Mouse (Mus musculus) cerebellum, adult 2 months (tissue): ENCODE results near the gene Wbp2nl.

Experiments
- CTCF ChIP-seq: fragments of 200-500 bp; IDR thresholded peaks from 2 replicates; pipeline ENCODE4 v1.5.1; 2011; ENCODE audit warnings: low read depth, mild to moderate bottlenecking, control low read depth, low read length, moderate library complexity, borderline replicate concordance; ENCODE audit not compliant: insufficient read depth
- POLR2A ChIP-seq: fragments of 200-500 bp; IDR thresholded peaks from 2 replicates; pipeline ENCODE4 v1.6.1; 2011; ENCODE audit warnings: low read length, control low read depth, borderline replicate concordance; ENCODE audit not compliant: insufficient read depth

DNA sequence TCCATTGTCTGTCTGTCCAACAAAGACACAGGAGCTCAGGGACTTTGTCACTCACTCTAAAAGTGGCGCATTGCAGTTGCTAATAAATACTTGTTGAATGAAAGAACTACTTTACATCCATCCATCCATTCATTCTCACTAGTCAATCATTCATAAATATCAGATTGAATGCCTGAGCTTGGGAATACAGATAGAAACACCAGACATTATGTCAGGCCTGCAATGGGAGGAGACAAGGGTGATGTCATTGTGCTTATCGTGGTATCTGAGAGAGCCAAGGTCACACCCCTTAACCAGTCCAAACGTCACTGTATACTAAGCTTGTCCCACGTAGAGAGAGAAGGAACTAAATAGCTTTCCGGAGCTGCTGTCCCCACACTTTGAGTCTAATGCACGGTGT, 46.7 kb upstream of the Wbp2nl start, which contains the start of gene 1500009C09Rik:
- no peak for TF ChIP-seq POLR2A
- no peak for TF ChIP-seq CTCF
